Mouse (Mus musculus) liver, embryonic 14.5 days (tissue): ENCODE results near the gene Lmntd1. TPM values are rescaled to one million over a fixed set of nuclear protein-coding genes. Genes with fewer than 3 reads are reported as not detected.

Experiments used
- ATAC-seq: fragments of 200-750 bp; cut with Nextera tagmentation; 2 replicates; pipeline ENCODE4 v1.8.0; 2017; ENCODE audit warnings: moderate number of reproducible peaks, mild to moderate bottlenecking, moderate library complexity; ENCODE audit not compliant: insufficient read depth
- DNase-seq, 3 experiments: peaks; one replicate each; pipeline ENCODE4 v3.0.0-alpha.2; 2012 to 2013; ENCODE audit warnings: low read depth in 3 of 3, low spot score in 3 of 3
- H3K27ac ChIP-seq: fragments of 300-500 bp; sonication (generic); 2 replicates; pipeline ENCODE4 v1.5.1; 2014; ENCODE audit warnings: moderate library complexity, mild to moderate bottlenecking, control low read depth, inconsistent platforms
- H3K27me3 ChIP-seq: fragments of 300-500 bp; sonication (generic); 2 replicates; pipeline ENCODE4 v1.6.1; 2014; ENCODE audit warnings: mild to moderate bottlenecking, low read length, moderate library complexity; ENCODE audit not compliant: control insufficient read depth, insufficient read depth
- H3K36me3 ChIP-seq: fragments of 300-500 bp; sonication (generic); replicated peaks from 2 replicates; pipeline ENCODE4 v1.6.1; 2014; ENCODE audit warnings: low read depth; ENCODE audit not compliant: control insufficient read depth, insufficient read depth
- H3K4me1 ChIP-seq, 2 experiments: fragments of 200-500 bp in 1 of 2; fragments of 300-500 bp in 1 of 2; sonication (generic) in 1 of 2; replicated peaks; 2 replicates each; pipeline ENCODE4 v1.6.1; 2012 to 2014; ENCODE audit warnings: antibody characterized with exemption in 1 of 2, inconsistent platforms in 1 of 2, low read length in 1 of 2; ENCODE audit not compliant: control insufficient read depth in 2 of 2, insufficient read depth in 2 of 2
- H3K4me2 ChIP-seq: fragments of 300-500 bp; sonication (generic); 2 replicates; pipeline ENCODE4 v1.6.1; 2014; ENCODE audit warnings: low read depth, mild to moderate bottlenecking, control low read depth, moderate library complexity
- H3K4me3 ChIP-seq, 2 experiments: fragments of 200-500 bp in 1 of 2; fragments of 300-500 bp in 1 of 2; sonication (generic) in 1 of 2; 2 replicates each; pipeline ENCODE4 v1.5.1; 2012 to 2014; ENCODE audit warnings: low read depth in 2 of 2, low read length in 2 of 2, mild to moderate bottlenecking in 2 of 2, control low read depth in 1 of 2, inconsistent platforms in 1 of 2, moderate library complexity in 1 of 2; ENCODE audit not compliant: insufficient read depth in 1 of 2
- H3K9ac ChIP-seq: fragments of 300-500 bp; sonication (generic); replicated peaks from 2 replicates; pipeline ENCODE4 v1.6.1; 2014; ENCODE audit warnings: mild to moderate bottlenecking, control low read depth, moderate library complexity
- H3K9me3 ChIP-seq: fragments of 300-500 bp; sonication (generic); 2 replicates; pipeline ENCODE4 v1.6.1; 2016; ENCODE audit warnings: low read length, mixed read lengths; ENCODE audit not compliant: control insufficient read depth
- CTCF ChIP-seq: IDR thresholded peaks from 2 replicates; pipeline ENCODE4 v1.5.1; 2016; ENCODE audit warnings: antibody characterized with exemption, low read depth, control low read depth
- EP300 ChIP-seq: IDR thresholded peaks from 2 replicates; pipeline ENCODE4 v1.6.1; 2016; ENCODE audit warnings: antibody characterized with exemption, low read depth
- WGBS: fragments of 180-500 bp; shearing (Covaris S2); extraction: QIAGEN DNeasy Blood & Tissue Kit; methylation state at CpG from one replicate; pipeline ENCODE4 v1.1.7; 2014; ENCODE audit not compliant: insufficient replicate concordance; 5-methylcytosine and 5-hydroxymethylcytosine counted together
- polyA plus RNA-seq, 2 experiments: library from polyadenylated mRNA; depleted of rRNA in 1 of 2; stranded (reverse) in 1 of 2; unstranded in 1 of 2; fragments of >200 nt; fragmentation: Nextera tagmentation in 1 of 2; extraction: Ambion mirVana in 1 of 2; gene quantifications; 2 replicates each; pipeline versions ENCODE4 v1.2.1 to v1.2.3; 2012 to 2014

Lmntd1 gene
- polyA plus RNA-seq, 2 experiments: 0.02 TPM; not detected in 1

GRCm38 (mm10) chr6:145325095-145325494 is 289.0 kb downstream of the Lmntd1 start:
- Histone ChIP-seq H3K4me1 (peaks cover 0 to 9% of the 10 kb centered on the region in 2 experiments; a peak in 3 of 4 replicates), H3K4me3 (no peak overlapping the region), H3K27me3 (no peaks in the 10 kb centered on the region), H3K9me3 (no peaks in the 10 kb centered on the region), H3K4me2 (no peak overlapping the region), H3K36me3 (no peaks in the 10 kb centered on the region), H3K9ac (no peak overlapping the region), H3K27ac (no peak overlapping the region)
- TF ChIP-seq CTCF (no peak), EP300 (no peak)
- DNase-seq: no peak
- 46% methylated on average over 6 of the region's 6 CpGs for WGBS
- no peak for ATAC-seq

GRCm38 (mm10) chr6:145324470-145324869 is 289.6 kb downstream of the Lmntd1 start:
- no peak overlapping the region for H3K4me3 ChIP-seq
- no peak overlapping the region for H3K27ac ChIP-seq
- ATAC-seq (no peak), DNase-seq (no peak)
- H3K9me3 ChIP-seq: no peaks in the 10 kb centered on the region
- H3K36me3 ChIP-seq: no peaks in the 10 kb centered on the region
- no peak overlapping the region for H3K9ac ChIP-seq
- H3K4me1 ChIP-seq: peaks cover 0 to 9% of the 10 kb centered on the region in 2 experiments; a peak in 3 of 4 replicates
- 52% methylated on average over 7 of the region's 7 CpGs for WGBS
- H3K27me3 ChIP-seq: no peaks in the 10 kb centered on the region
- H3K4me2 ChIP-seq: no peak overlapping the region
- TF ChIP-seq EP300 (no peak), CTCF (no peak)

DNA sequence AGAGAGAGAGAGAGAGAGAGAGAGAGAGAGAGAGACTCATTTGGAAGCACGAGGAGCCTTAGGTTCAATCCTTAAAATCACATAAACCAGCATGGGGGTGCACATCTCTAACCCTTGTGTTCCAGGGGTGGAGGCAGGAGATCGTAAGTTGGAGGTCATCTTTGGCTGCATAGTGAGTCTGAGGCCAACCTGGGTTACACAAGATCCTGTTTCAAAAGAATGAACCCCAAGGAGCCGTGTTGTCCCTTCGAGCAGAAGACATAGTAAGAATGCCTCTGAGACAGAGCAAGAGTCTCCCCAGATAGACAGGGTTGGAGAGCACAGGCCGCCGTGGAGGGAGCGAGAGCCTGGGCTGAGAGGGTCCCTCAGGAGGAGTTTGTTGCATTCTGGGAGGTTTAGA is 291.9 kb downstream of the Lmntd1 start:
- Histone ChIP-seq H3K4me3 (no peak overlapping the region), H3K9ac (no peak overlapping the region), H3K27ac (no peak overlapping the region), H3K4me2 (no peak overlapping the region), H3K27me3 (no peaks in the 10 kb centered on the region), H3K36me3 (no peaks in the 10 kb centered on the region), H3K9me3 (no peaks in the 10 kb centered on the region), H3K4me1 (peaks cover 0 to 9% of the 10 kb centered on the region in 2 experiments; a peak in 3 of 4 replicates)
- 58% methylated on average over 7 of the region's 7 CpGs for WGBS
- DNase-seq: no peak
- TF ChIP-seq CTCF (no peak), EP300 (no peak)
- ATAC-seq: no peak

DNA sequence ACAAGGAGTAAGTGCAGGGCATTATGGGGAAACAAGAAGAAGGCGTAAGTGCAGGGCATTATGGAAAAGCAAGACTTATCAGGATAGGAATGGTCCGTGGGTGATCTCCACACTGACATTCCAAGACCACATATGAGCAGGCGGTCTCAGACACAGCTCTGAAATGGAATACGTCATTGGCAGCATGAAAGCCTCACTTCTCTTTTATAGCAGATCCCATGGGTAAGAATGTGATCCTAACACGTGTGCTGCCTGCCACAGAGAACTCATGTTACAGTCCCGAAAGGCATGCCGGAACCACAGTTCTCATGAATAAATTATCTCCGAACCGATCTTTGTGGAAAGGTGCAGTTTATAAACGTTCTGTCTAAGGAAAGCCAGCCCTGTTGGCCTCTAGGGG is 294.0 kb downstream of the Lmntd1 start:
- H3K36me3 ChIP-seq: no peaks in the 10 kb centered on the region
- H3K27me3 ChIP-seq: no peaks in the 10 kb centered on the region
- DNase-seq (no peak), ATAC-seq (no peak)
- H3K4me1 ChIP-seq: no peaks in the 10 kb centered on the region; a peak in 1 of 4 replicates
- H3K9me3 ChIP-seq: no peaks in the 10 kb centered on the region
- H3K4me3 ChIP-seq: no peak overlapping the region
- no peak overlapping the region for H3K4me2 ChIP-seq
- H3K27ac ChIP-seq: no peak overlapping the region
- 73% methylated on average over 10 of the region's 10 CpGs for WGBS
- H3K9ac ChIP-seq: no peak overlapping the region
- no peak for TF ChIP-seq EP300
- no peak for TF ChIP-seq CTCF

Other genes with a start within 250 kb of the Lmntd1 start
- not detected in 2 replicates for gene Tuba3b, start 1.4 kb upstream of the Lmntd1 start, polyA plus RNA-seq (2012; rRNA removed)
- gene Tuba3b, start 1.4 kb upstream of the Lmntd1 start, polyA plus RNA-seq (2014; fragmentation: Nextera tagmentation; extraction: Ambion mirVana): not detected in 2 replicates
- gene Rassf8, start 132.4 kb upstream of the Lmntd1 start, polyA plus RNA-seq (2012; rRNA removed): 2.5 and 3.1 TPM in 2 replicates
- 1.4 TPM in 2 replicates for gene Rassf8, start 132.4 kb upstream of the Lmntd1 start, polyA plus RNA-seq (2014; fragmentation: Nextera tagmentation; extraction: Ambion mirVana)